Mouse (Mus musculus) layer of hippocampus, adult 2 months (tissue): ENCODE measurements at regions not wholly inside any gene's neighbourhood (a gene's known extent, or its start where the extent isn't known, plus 50 kb on each side); places are given as distances from the start of the nearest gene placed in this dataset.
"Not testable (repeated sequence)": the region's sequence is repeated elsewhere in the genome, so short reads cannot be mapped to it uniquely, and the experiment has no call there.

Experiments
- DNase-seq, 2 experiments: peaks; one replicate each; pipeline ENCODE4 v3.0.0; 2022; ENCODE audit warnings: low spot score in 2 of 2
- H3K27ac ChIP-seq: fragments of 200-600 bp; 2 replicates; pipeline ENCODE4 v1.8.1; 2022
- H3K4me3 ChIP-seq: fragments of 200-600 bp; 2 replicates; pipeline ENCODE4 v1.8.1; 2022; ENCODE audit warnings: mild to moderate bottlenecking
- CTCF ChIP-seq: fragments of 200-600 bp; conservative IDR thresholded peaks from 2 replicates; pipeline ENCODE4 v1.8.1; 2022; ENCODE audit warnings: antibody characterized with exemption, mild to moderate bottlenecking, moderate library complexity

DNA sequence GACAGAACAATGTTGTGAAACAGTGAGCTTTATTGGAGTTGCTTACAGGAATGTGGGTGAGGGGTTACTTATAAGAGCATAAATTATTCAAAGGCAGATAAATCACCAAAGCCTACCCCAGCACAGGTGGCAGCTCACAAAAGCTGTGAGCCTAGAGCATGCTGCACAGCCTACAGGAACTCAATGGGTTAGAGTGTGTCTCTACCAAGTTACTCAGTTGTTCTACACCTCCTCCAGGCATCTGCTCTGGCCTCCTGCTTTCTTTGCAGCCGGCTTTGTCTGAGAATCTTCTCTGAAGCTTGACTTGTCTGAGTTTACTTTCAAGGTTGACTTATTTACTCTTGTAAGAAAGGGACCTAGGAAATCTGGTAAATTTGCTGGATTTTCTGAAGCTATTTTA lies 336.5 kb downstream of the Fscb start:
- TF ChIP-seq CTCF, result no peak
- no peak for DNase-seq
- Histone ChIP-seq H3K27ac (peak overlapping the region; percentile 73), H3K4me3 (no peak overlapping the region)

DNA sequence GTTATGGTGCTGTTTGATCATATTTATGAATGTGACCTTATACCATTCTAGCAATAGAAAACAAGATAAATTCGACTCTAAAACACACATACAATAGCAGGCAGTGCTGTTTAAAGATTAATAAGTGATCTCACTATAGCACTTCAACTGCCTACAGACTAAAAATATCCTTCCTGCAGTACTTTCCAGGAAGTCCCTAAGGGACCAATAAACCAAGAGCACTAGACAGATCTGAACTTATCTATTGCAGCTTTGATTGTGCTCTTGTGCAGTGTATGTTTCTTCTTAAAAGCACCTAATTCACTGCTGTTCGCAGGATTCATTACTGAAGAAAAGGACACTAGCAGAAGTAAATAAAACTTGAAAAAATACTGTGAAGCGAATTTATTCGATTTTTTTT lies 358.1 kb downstream of the Fscb start:
- DNase-seq, result no peak
- H3K4me3 ChIP-seq, result no peak overlapping the region
- no peak overlapping the region for H3K27ac ChIP-seq
- TF ChIP-seq CTCF, result no peak

DNA sequence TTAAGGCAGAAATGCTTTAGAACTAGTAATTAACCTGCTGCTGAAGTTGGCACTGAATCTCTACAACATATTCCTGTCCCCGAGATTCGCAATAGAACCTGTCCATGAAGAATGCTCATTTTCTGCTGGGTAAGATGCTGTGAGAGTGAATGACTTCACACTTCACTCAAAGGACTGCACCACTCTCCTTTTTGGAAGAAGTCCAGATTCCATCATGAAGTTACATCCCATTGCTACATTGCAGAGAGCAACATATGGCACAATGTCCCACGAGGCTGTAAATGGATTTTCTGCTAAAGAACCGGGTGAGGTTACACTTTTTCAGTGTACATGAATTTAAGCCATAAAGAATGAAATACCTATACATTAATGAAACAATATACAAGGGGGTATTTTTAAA lies 360.0 kb downstream of the Fscb start:
- Histone ChIP-seq H3K4me3 (no peak overlapping the region), H3K27ac (no peak overlapping the region)
- TF ChIP-seq CTCF, result no peak
- DNase-seq, result no peak

DNA sequence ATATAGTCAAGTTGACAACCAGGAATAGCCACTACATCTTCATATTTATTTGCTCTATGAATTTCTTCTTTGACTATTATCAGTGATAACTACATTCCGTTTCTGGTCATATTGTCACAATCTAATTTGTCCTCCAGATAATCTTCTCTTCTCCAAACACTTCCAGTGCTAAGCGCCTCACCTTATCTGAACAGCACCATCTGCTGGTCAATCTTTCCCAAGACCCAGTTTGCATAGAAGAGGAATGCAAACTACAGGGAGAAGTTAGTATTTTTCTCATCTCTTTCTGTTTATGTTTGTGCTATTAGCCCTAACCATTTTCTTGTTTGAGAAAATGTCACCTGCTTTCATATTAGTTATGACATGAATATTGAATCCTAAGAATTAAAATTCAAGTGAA lies 370.3 kb downstream of the Fscb start:
- peak in 1 of 2 experiments; percentile 43 for DNase-seq
- H3K27ac ChIP-seq, result no peak overlapping the region
- no peak overlapping the region for H3K4me3 ChIP-seq
- TF ChIP-seq CTCF, result peak; percentile 80

DNA sequence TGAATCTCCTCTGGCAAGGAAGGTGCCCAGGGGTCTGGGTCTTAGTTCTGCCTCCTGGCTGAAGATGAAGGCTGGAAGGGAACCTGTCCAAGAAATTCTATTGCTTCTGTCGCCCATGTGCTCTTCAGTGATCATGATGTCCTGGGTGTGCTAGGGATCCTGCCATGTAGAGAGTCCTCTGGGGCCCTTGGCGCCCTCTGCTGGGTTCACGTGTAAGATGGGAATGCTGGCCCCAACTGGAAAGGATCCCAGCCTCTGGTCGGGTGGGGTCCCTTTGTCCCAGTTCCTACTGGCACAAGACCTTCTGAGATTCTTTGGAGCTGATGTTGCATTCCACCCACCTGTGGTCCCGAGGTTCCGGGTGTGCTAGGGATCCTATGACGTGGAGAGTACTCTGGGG lies 397.7 kb downstream of the Fscb start:
- DNase-seq, result no peak
- H3K4me3 ChIP-seq, result no peak overlapping the region
- no peak for TF ChIP-seq CTCF
- no peak overlapping the region for H3K27ac ChIP-seq

DNA sequence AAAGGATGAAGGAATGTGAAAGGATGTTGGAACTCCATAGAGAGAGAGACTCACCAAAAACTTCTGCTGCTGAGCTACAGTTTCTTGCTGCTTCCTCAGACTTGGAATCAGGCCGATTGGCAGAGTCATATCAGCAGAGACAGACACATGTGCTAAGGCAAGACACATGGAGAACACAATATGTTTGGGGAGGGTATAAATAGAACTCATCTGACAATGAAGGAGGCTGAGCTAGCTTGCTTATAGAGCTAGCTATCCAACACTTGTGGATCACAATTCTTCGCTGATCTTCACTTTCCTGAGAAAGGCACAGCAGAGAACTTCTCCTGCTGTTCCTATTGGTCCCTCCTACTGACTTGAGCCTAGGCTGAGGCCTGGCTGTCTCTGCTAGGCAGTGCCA lies 429.0 kb downstream of the Fscb start:
- H3K4me3 ChIP-seq, result no peak overlapping the region
- DNase-seq, result peak; percentile 28 to 50
- H3K27ac ChIP-seq, result peak overlapping the region; percentile 48; the same call in 1 of the 2 replicates
- no peak for TF ChIP-seq CTCF

DNA sequence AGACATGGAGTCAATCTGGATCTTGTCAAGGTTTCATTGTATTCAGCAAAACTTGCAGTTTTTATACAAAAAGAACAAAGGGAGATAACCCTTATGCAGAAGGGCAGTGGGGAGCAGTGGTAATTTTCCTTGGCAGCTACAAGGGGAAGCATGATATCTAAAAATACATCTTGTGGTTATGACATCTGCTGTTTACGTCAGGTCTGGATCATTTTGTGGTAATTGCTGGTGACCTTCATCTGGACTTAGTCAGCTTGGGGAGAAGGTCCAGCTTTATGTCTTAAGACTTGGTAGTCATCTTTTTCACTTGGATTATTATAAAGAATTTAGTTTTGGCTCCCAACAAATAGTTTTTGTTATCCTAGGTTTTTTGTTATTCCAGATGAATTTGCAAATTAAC lies 465.9 kb downstream of the Fscb start:
- DNase-seq, H3K27ac ChIP-seq, H3K4me3 ChIP-seq: not testable (repeated sequence)
